In genomic region chr8:121108657-121109056, GRCm38 (mm10) we compare ENCODE assay signal across 8 mouse cellular contexts. TPM values are rescaled to one million over a fixed set of nuclear protein-coding genes. Genes with fewer than 3 reads are reported as not detected.
DNase-seq lines count a peak whose midpoint lies in the region; ATAC-seq and TF ChIP-seq lines count a peak whose summit lies in the region.

No protein-coding gene starts in this region.

- no peaks in the 10 kb centered on the region; the same call in none of the 2 replicates for H3K36me3 ChIP-seq in kidney, embryonic 16.5 days (ENCODE audit: insufficient read depth, low read length)
- H3K36me3 ChIP-seq in embryonic facial prominence, embryonic 10.5 days (replicated peaks): peaks cover 31% of the 10 kb centered on the region
- no peaks in the 10 kb centered on the region for H3K36me3 ChIP-seq in hindbrain, postnatal 0 days (ENCODE audit: insufficient read depth, low read length)
- H3K36me3 ChIP-seq in midbrain, postnatal 0 days (ENCODE audit: insufficient read depth, low read length): no peaks in the 10 kb centered on the region; the same call in 1 of the 2 replicates

- peak overlapping the region; percentile 78 for H3K4me2 ChIP-seq in kidney, embryonic 16.5 days (replicated peaks; ENCODE audit: low read depth, low read length)
- H3K4me2 ChIP-seq in hindbrain, postnatal 0 days (ENCODE audit: low read depth, low read length): peak overlapping the region; percentile 90
- H3K4me2 ChIP-seq in midbrain, postnatal 0 days (ENCODE audit: low read depth, low read length, poor library complexity, severe bottlenecking): peak overlapping the region; percentile 88

- TF ChIP-seq CTCF in hindbrain, postnatal 0 days (IDR thresholded peaks at IDR 0.05; ENCODE audit: low read depth): no peak
- TF ChIP-seq CTCF in midbrain, postnatal 0 days (IDR thresholded peaks at IDR 0.05): no peak

- peak overlapping the region; percentile 94 for H3K9ac ChIP-seq in kidney, embryonic 16.5 days (replicated peaks; ENCODE audit: low read length)
- peak overlapping the region; percentile 85 for H3K9ac ChIP-seq in hindbrain, postnatal 0 days (replicated peaks; ENCODE audit: low read length)
- peak overlapping the region; percentile 34; the same call in 1 of the 2 replicates for H3K9ac ChIP-seq in midbrain, postnatal 0 days (replicated peaks; ENCODE audit: low read length, poor library complexity, severe bottlenecking)

- peaks cover 17% of the 10 kb centered on the region for H3K4me1 ChIP-seq in kidney, embryonic 16.5 days (ENCODE audit: insufficient read depth, low read length)
- peaks cover 44% of the 10 kb centered on the region for H3K4me1 ChIP-seq in embryonic facial prominence, embryonic 10.5 days
- no peaks in the 10 kb centered on the region for H3K4me1 ChIP-seq in hindbrain, postnatal 0 days (ENCODE audit: insufficient read depth, low read length)
- peaks cover 5% of the 10 kb centered on the region; the same call in 1 of the 2 replicates for H3K4me1 ChIP-seq in midbrain, postnatal 0 days (ENCODE audit: insufficient read depth, low read length)

- intact Hi-C loops in left cerebral cortex, postnatal 25 days (cut with DNase I): no loop called here
- intact Hi-C loops in left cerebral cortex, postnatal 4 days (cut with DNase I): no loop called here

- DNase-seq in kidney, postnatal 4 days: no peak
- DNase-seq in embryonic facial prominence, embryonic 10.5 days (ENCODE audit: low spot score): no peak
- no peak for DNase-seq in hindbrain, postnatal 0 days (ENCODE audit: low spot score)
- no peak for DNase-seq in midbrain, postnatal 0 days (ENCODE audit: low spot score)
- no peak for DNase-seq in left cerebral cortex, postnatal 25 days (ENCODE audit: low spot score in 2 of 2)
- no peak for DNase-seq in left cerebral cortex, postnatal 4 days

- H3K9me3 ChIP-seq in kidney, embryonic 16.5 days (ENCODE audit: low read length): no peaks in the 10 kb centered on the region
- H3K9me3 ChIP-seq in embryonic facial prominence, embryonic 10.5 days: no peaks in the 10 kb centered on the region
- H3K9me3 ChIP-seq in hindbrain, postnatal 0 days (ENCODE audit: low read length): no peaks in the 10 kb centered on the region
- no peaks in the 10 kb centered on the region for H3K9me3 ChIP-seq in midbrain, postnatal 0 days (ENCODE audit: low read length)

- peaks cover 7% of the 10 kb centered on the region for H3K27me3 ChIP-seq in kidney, embryonic 16.5 days (ENCODE audit: insufficient read depth, low read length)
- H3K27me3 ChIP-seq in embryonic facial prominence, embryonic 10.5 days (replicated peaks; ENCODE audit: low read depth, poor library complexity, severe bottlenecking): peaks cover 45% of the 10 kb centered on the region
- peaks cover 6% of the 10 kb centered on the region for H3K27me3 ChIP-seq in hindbrain, postnatal 0 days (ENCODE audit: insufficient read depth, low read length)
- H3K27me3 ChIP-seq in midbrain, postnatal 0 days (ENCODE audit: insufficient read depth, low read length): 0 out of 2 replicates have a peak, but pooled peaks cover 9% of the 10 kb centered on the region

- H3K27ac ChIP-seq in kidney, embryonic 16.5 days (ENCODE audit: low read length): no peak overlapping the region
- H3K27ac ChIP-seq in embryonic facial prominence, embryonic 10.5 days (replicated peaks): peak overlapping the region; percentile 92
- no peak overlapping the region for H3K27ac ChIP-seq in hindbrain, postnatal 0 days
- no peak overlapping the region for H3K27ac ChIP-seq in midbrain, postnatal 0 days (ENCODE audit: low read depth, low read length)

- no peak for ATAC-seq in kidney, embryonic 16.5 days (ENCODE audit: low FRiP score, low TSS enrichment)
- no peak for ATAC-seq in hindbrain, postnatal 0 days
- ATAC-seq in midbrain, postnatal 0 days (ENCODE audit: low FRiP score): no peak
- no peak for ATAC-seq in CD4-positive, CD25-positive, alpha-beta regulatory T cell, adult 4 months

- WGBS in kidney, embryonic 16.5 days: 9% methylated on average over 5 of the region's 5 CpGs
- 15% methylated on average over 5 of the region's 5 CpGs for WGBS in embryonic facial prominence, embryonic 10.5 days
- WGBS in hindbrain, postnatal 0 days: 10% methylated on average over 5 of the region's 5 CpGs
- WGBS in midbrain, postnatal 0 days: 11% methylated on average over 5 of the region's 5 CpGs

- H3K4me3 ChIP-seq in kidney, embryonic 16.5 days (ENCODE audit: low read length): peak overlapping the region; percentile 92
- H3K4me3 ChIP-seq in embryonic facial prominence, embryonic 10.5 days: peak overlapping the region; percentile 90
- H3K4me3 ChIP-seq in hindbrain, postnatal 0 days (ENCODE audit: low read length): peak overlapping the region; percentile 68
- H3K4me3 ChIP-seq in midbrain, postnatal 0 days (ENCODE audit: low read depth, low read length): peak overlapping the region; percentile 70

RNA-seq across cellular contexts. Expression of gene Mthfsd, which starts 0.5 kb away (rescaled TPM):
- 75.7 and 81.1 TPM in 2 replicates for polyA plus RNA-seq in kidney, embryonic 16.5 days (2015; fragmentation: Nextera tagmentation; extraction: Ambion mirVana)
- polyA plus RNA-seq in embryonic facial prominence, embryonic 10.5 days (2016; fragmentation: Nextera tagmentation; extraction: Ambion mirVana): 68.2 and 72.3 TPM in 2 replicates
- total RNA-seq in hindbrain, postnatal 0 days (2014; rRNA removed): 39.9 and 45.6 TPM in 2 replicates
- 44.4 and 47.0 TPM in 2 replicates for polyA plus RNA-seq in hindbrain, postnatal 0 days (2015; fragmentation: Nextera tagmentation; extraction: Ambion mirVana)
- 53.4 and 67.1 TPM in 2 replicates for total RNA-seq in midbrain, postnatal 0 days (2014; rRNA removed)
- polyA plus RNA-seq in midbrain, postnatal 0 days (2015; fragmentation: Nextera tagmentation; extraction: Ambion mirVana): 34.6 and 37.2 TPM in 2 replicates
- polyA plus RNA-seq in CD4-positive, CD25-positive, alpha-beta regulatory T cell, adult 4 months (2017; shearing (Covaris generic)): 10 to 100 TPM; 19.7 to 36.8 TPM
- total RNA-seq in left cerebral cortex, postnatal 25 days (2021): 10 to 100 TPM; 38.3 to 40.7 TPM
- total RNA-seq in left cerebral cortex, postnatal 4 days (2021): 10 to 100 TPM; 23.2 to 26.6 TPM

RNA-seq across cellular contexts. Expression of gene Foxc2, which starts 7.3 kb away (rescaled TPM):
- 24.9 and 27.3 TPM in 2 replicates for polyA plus RNA-seq in kidney, embryonic 16.5 days (2015; fragmentation: Nextera tagmentation; extraction: Ambion mirVana)
- 11.7 and 15.2 TPM in 2 replicates for polyA plus RNA-seq in embryonic facial prominence, embryonic 10.5 days (2016; fragmentation: Nextera tagmentation; extraction: Ambion mirVana)
- total RNA-seq in hindbrain, postnatal 0 days (2014; rRNA removed): 3.7 and 10.6 TPM in 2 replicates
- polyA plus RNA-seq in hindbrain, postnatal 0 days (2015; fragmentation: Nextera tagmentation; extraction: Ambion mirVana): 2.8 and 3.6 TPM in 2 replicates
- 7.6 and 10.9 TPM in 2 replicates for total RNA-seq in midbrain, postnatal 0 days (2014; rRNA removed)
- polyA plus RNA-seq in midbrain, postnatal 0 days (2015; fragmentation: Nextera tagmentation; extraction: Ambion mirVana): 2.6 and 2.8 TPM in 2 replicates
- polyA plus RNA-seq in CD4-positive, CD25-positive, alpha-beta regulatory T cell, adult 4 months (2017; shearing (Covaris generic)): not detected
- 1 to 10 TPM; 1.8 to 2.1 TPM for total RNA-seq in left cerebral cortex, postnatal 25 days (2021)
- total RNA-seq in left cerebral cortex, postnatal 4 days (2021): 1 to 10 TPM; 4.3 to 4.4 TPM

RNA-seq across cellular contexts. Expression of gene Foxl1, which starts 19.1 kb away (rescaled TPM):
- 6.5 and 6.7 TPM in 2 replicates for polyA plus RNA-seq in kidney, embryonic 16.5 days (2015; fragmentation: Nextera tagmentation; extraction: Ambion mirVana)
- 2.8 and 4.6 TPM in 2 replicates for polyA plus RNA-seq in embryonic facial prominence, embryonic 10.5 days (2016; fragmentation: Nextera tagmentation; extraction: Ambion mirVana)
- 0.40 and 0.58 TPM in 2 replicates for total RNA-seq in hindbrain, postnatal 0 days (2014; rRNA removed)
- polyA plus RNA-seq in hindbrain, postnatal 0 days (2015; fragmentation: Nextera tagmentation; extraction: Ambion mirVana): 0.21 TPM in 1 of 2 replicates, not detected in the other
- total RNA-seq in midbrain, postnatal 0 days (2014; rRNA removed): 0.09 and 0.22 TPM in 2 replicates
- 0.12 and 0.20 TPM in 2 replicates for polyA plus RNA-seq in midbrain, postnatal 0 days (2015; fragmentation: Nextera tagmentation; extraction: Ambion mirVana)
- not detected for polyA plus RNA-seq in CD4-positive, CD25-positive, alpha-beta regulatory T cell, adult 4 months (2017; shearing (Covaris generic))
- total RNA-seq in left cerebral cortex, postnatal 25 days (2021): under 1 TPM; 0.16 to 0.30 TPM
- total RNA-seq in left cerebral cortex, postnatal 4 days (2021): under 1 TPM in 1 of 2 experiments, not detected in 1; 0.18 TPM

RNA-seq across cellular contexts. Expression of gene Foxf1, which starts 24.5 kb away (rescaled TPM):
- polyA plus RNA-seq in kidney, embryonic 16.5 days (2015; fragmentation: Nextera tagmentation; extraction: Ambion mirVana): 1.5 and 4.6 TPM in 2 replicates
- 28.8 and 30.1 TPM in 2 replicates for polyA plus RNA-seq in embryonic facial prominence, embryonic 10.5 days (2016; fragmentation: Nextera tagmentation; extraction: Ambion mirVana)
- total RNA-seq in hindbrain, postnatal 0 days (2014; rRNA removed): 1.8 and 1.9 TPM in 2 replicates
- polyA plus RNA-seq in hindbrain, postnatal 0 days (2015; fragmentation: Nextera tagmentation; extraction: Ambion mirVana): 1.2 and 1.4 TPM in 2 replicates
- 0.71 and 3.5 TPM in 2 replicates for total RNA-seq in midbrain, postnatal 0 days (2014; rRNA removed)
- 1.5 and 1.6 TPM in 2 replicates for polyA plus RNA-seq in midbrain, postnatal 0 days (2015; fragmentation: Nextera tagmentation; extraction: Ambion mirVana)
- polyA plus RNA-seq in CD4-positive, CD25-positive, alpha-beta regulatory T cell, adult 4 months (2017; shearing (Covaris generic)): under 1 TPM in 1 of 2 experiments, not detected in 1; 0.22 TPM
- total RNA-seq in left cerebral cortex, postnatal 25 days (2021): 1 to 10 TPM in 1 of 2 experiments, under 1 TPM in 1; 0.87 to 1.1 TPM
- 1 to 10 TPM; 1.7 TPM for total RNA-seq in left cerebral cortex, postnatal 4 days (2021)

Comparison
In these comparisons a context has a peak if more than half of its experiments do, and no peak if none do; other contexts are left out.
1. H3K9ac ChIP-seq: peak in every context shown above with its lines; median percentile 94 in kidney, embryonic 16.5 days; 85 in hindbrain, postnatal 0 days; 34 in midbrain, postnatal 0 days.